Mouse (Mus musculus) liver, embryonic 11.5 days (tissue): ENCODE data around the gene Hcn3. TPM values are rescaled to one million over a fixed set of nuclear protein-coding genes. Genes with fewer than 3 reads are reported as not detected.

Experiments
- ATAC-seq: fragments of 200-750 bp; cut with Nextera tagmentation; replicated peaks from 2 replicates; pipeline ENCODE4 v1.8.0; 2017; ENCODE audit warnings: moderate number of reproducible peaks, mild to moderate bottlenecking, moderate TSS enrichment, moderate library complexity; ENCODE audit not compliant: low FRiP score
- DNase-seq: peaks from one replicate; pipeline ENCODE4 v3.0.0-alpha.2; 2017; ENCODE audit warnings: low spot score
- H3K27ac ChIP-seq: fragments of 300-500 bp; sonication (generic); 2 replicates; pipeline ENCODE4 v1.5.1; 2014; ENCODE audit warnings: mild to moderate bottlenecking, low read depth, low read length, control low read depth
- H3K27me3 ChIP-seq: fragments of 300-500 bp; sonication (generic); replicated peaks from 2 replicates; pipeline ENCODE4 v1.6.1; 2014; ENCODE audit warnings: low read length, mixed read lengths; ENCODE audit not compliant: control insufficient read depth, insufficient read depth
- H3K36me3 ChIP-seq: fragments of 300-500 bp; sonication (generic); 2 replicates; pipeline ENCODE4 v1.6.1; 2014; ENCODE audit warnings: mild to moderate bottlenecking, low read length, moderate library complexity, mixed read lengths; ENCODE audit not compliant: control insufficient read depth, insufficient read depth
- H3K4me1 ChIP-seq: fragments of 300-500 bp; sonication (generic); replicated peaks from 2 replicates; pipeline ENCODE4 v1.6.1; 2014; ENCODE audit warnings: low read length, mixed read lengths; ENCODE audit not compliant: control insufficient read depth, insufficient read depth
- H3K4me2 ChIP-seq: fragments of 300-500 bp; sonication (generic); 2 replicates; pipeline ENCODE4 v1.6.1; 2014; ENCODE audit warnings: mild to moderate bottlenecking, control low read depth, moderate library complexity
- H3K4me3 ChIP-seq: fragments of 300-500 bp; sonication (generic); 2 replicates; pipeline ENCODE4 v1.5.1; 2014; ENCODE audit warnings: low read depth, low read length, control low read depth
- H3K9ac ChIP-seq: fragments of 300-500 bp; sonication (generic); 2 replicates; pipeline ENCODE4 v1.6.1; 2014; ENCODE audit warnings: low read depth, low read length, control low read depth
- H3K9me3 ChIP-seq: fragments of 300-500 bp; sonication (generic); 2 replicates; pipeline ENCODE4 v1.6.1; 2016; ENCODE audit warnings: low read length, inconsistent platforms, mixed read lengths; ENCODE audit not compliant: control insufficient read depth
- whole genome bisulfite sequencing: fragments of 180-500 bp; shearing (Covaris S2); extraction: QIAGEN DNeasy Blood & Tissue Kit; methylation state at CpG from one replicate; pipeline ENCODE4 v1.1.7; 2014; 5-methylcytosine and 5-hydroxymethylcytosine counted together
- polyA plus RNA-seq: library from polyadenylated mRNA; unstranded; fragments of >200 nt; fragmentation: Nextera tagmentation; extraction: Ambion mirVana; gene quantifications from 2 replicates; pipeline ENCODE4 v1.2.1, GENCODE M21; 2014

The Hcn3 gene
- polyA plus RNA-seq, 1 experiment from 2014 or later = 1.6 TPM

- H3K4me1 ChIP-seq = peaks cover 9% of the 10 kb centered on the region; the same call in 1 of the 2 replicates
- H3K4me2 ChIP-seq = no peak overlapping the region
- no peak overlapping the region for H3K27ac ChIP-seq
- no peak for DNase-seq
- H3K9me3 ChIP-seq = no peaks in the 10 kb centered on the region
- ATAC-seq = no peak
- H3K9ac ChIP-seq = no peak overlapping the region
- no peaks in the 10 kb centered on the region for H3K27me3 ChIP-seq
- no peak overlapping the region for H3K4me3 ChIP-seq
- no peaks in the 10 kb centered on the region for H3K36me3 ChIP-seq
- WGBS = 86% methylated on average over 3 of the region's 3 CpGs
These were observed 34.0 kb downstream of the Hcn3 start for GRCm38 (mm10) chr3:89125981-89126380.

DNA sequence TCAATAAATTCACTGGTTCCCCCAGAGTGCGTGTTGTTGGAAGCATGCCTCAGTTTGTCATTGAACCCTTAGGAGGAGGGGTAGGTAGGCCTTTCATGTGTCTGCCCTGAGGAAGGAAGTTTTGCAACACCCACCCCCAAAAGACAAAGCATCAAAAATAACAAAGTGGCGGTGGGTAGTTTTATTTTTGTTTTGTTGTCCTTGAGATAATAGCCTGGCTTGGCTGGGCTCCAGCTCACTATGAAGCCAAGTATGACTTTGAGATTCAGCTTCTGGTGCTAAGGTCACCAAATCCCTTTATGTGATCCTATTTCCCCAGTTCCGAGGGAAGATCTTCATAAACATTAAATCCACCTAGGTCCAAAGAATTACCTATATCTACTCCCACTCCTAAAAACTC is 35.8 kb downstream of the Hcn3 start:
- Histone ChIP-seq H3K9me3 (no peaks in the 10 kb centered on the region), H3K4me3 (no peak overlapping the region), H3K27me3 (no peaks in the 10 kb centered on the region), H3K9ac (no peak overlapping the region), H3K27ac (no peak overlapping the region), H3K36me3 (no peaks in the 10 kb centered on the region), H3K4me1 (peaks cover 9% of the 10 kb centered on the region; the same call in 1 of the 2 replicates), H3K4me2 (no peak overlapping the region)
- ATAC-seq (no peak), DNase-seq (no peak)
- WGBS = 77% methylated on average over 3 of the region's 3 CpGs

GRCm38 (mm10) chr3:89123313-89123712 is 36.7 kb downstream of the Hcn3 start:
- H3K9me3 ChIP-seq = no peaks in the 10 kb centered on the region
- DNase-seq (no peak), ATAC-seq (no peak)
- H3K27me3 ChIP-seq = no peaks in the 10 kb centered on the region
- no peak overlapping the region for H3K4me2 ChIP-seq
- H3K9ac ChIP-seq = no peak overlapping the region
- no peak overlapping the region for H3K27ac ChIP-seq
- H3K4me3 ChIP-seq = no peak overlapping the region
- whole genome bisulfite sequencing = 69% methylated on average over 2 of the region's 2 CpGs
- H3K36me3 ChIP-seq = no peaks in the 10 kb centered on the region
- H3K4me1 ChIP-seq = peaks cover 3% of the 10 kb centered on the region; the same call in 1 of the 2 replicates

GRCm38 (mm10) chr3:89115522-89115921 is 44.5 kb downstream of the Hcn3 start:
- ATAC-seq = peak; percentile 86
- no peaks in the 10 kb centered on the region for H3K9me3 ChIP-seq
- H3K4me2 ChIP-seq = peak overlapping the region; percentile 16; the same call in 1 of the 2 replicates
- DNase-seq = no peak
- no peaks in the 10 kb centered on the region for H3K36me3 ChIP-seq
- H3K9ac ChIP-seq = no peak overlapping the region
- 18% methylated on average over 2 of the region's 2 CpGs for WGBS
- no peak overlapping the region for H3K27ac ChIP-seq
- no peaks in the 10 kb centered on the region for H3K27me3 ChIP-seq
- H3K4me1 ChIP-seq = 0 out of 2 replicates have a peak, but pooled peaks cover 3% of the 10 kb centered on the region
- H3K4me3 ChIP-seq = no peak overlapping the region

GRCm38 (mm10) chr3:89113058-89113457 is 46.9 kb downstream of the Hcn3 start:
- Histone ChIP-seq H3K27me3 (no peaks in the 10 kb centered on the region), H3K4me2 (no peak overlapping the region), H3K4me1 (0 out of 2 replicates have a peak, but pooled peaks cover 3% of the 10 kb centered on the region), H3K9ac (no peak overlapping the region), H3K9me3 (no peaks in the 10 kb centered on the region), H3K27ac (no peak overlapping the region), H3K36me3 (no peaks in the 10 kb centered on the region), H3K4me3 (no peak overlapping the region)
- ATAC-seq = no peak
- WGBS = 82% methylated on average over 4 of the region's 4 CpGs
- DNase-seq = no peak

DNA sequence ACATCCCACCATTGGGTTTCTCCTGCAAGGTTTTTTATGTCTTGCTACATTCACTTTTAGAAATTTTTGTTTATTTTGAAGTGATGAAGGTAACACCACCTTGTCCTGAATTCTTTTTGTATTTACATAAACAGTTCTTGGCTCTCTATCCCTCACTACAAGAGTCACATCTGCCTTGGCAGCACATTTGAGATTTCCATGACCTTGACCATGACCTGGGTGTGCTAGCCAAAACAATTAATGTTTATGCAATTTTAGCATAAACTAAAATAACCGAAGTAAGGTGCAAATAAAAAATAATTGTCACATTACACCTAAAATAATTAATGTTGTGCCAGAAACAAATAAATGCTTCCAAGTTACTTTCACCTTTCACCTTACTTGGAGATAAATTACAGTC is 51.9 kb downstream of the Hcn3 start:
- 0 out of 2 replicates have a peak, but pooled peaks cover 2% of the 10 kb centered on the region for H3K4me1 ChIP-seq
- DNase-seq (no peak), ATAC-seq (no peak)
- no peak overlapping the region for H3K4me3 ChIP-seq
- no peak overlapping the region for H3K4me2 ChIP-seq
- H3K27me3 ChIP-seq = no peaks in the 10 kb centered on the region
- H3K9ac ChIP-seq = no peak overlapping the region
- no peaks in the 10 kb centered on the region for H3K9me3 ChIP-seq
- WGBS = 65% methylated on average over 1 of the region's 1 CpGs
- H3K27ac ChIP-seq = no peak overlapping the region
- H3K36me3 ChIP-seq = no peaks in the 10 kb centered on the region

DNA sequence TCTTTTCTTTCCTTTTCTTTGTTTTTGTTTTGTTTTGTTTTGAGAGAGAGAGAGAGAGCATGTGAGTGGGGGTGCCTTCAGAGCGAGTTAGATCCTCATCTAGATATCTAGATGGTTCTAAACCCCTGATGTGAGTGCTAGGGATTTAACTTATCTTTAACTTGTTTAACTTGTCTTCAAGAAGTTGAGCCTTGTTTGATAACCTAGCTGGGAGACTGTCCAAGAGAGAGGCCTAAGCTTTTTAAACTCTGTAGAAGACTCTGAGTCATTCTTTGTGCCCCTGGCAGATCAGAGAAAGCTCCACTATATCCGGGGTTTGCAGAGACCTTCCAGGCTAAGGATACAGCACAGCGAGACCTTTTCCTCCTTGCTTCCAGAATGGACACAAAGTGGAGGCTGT is 52.5 kb downstream of the Hcn3 start:
- Histone ChIP-seq H3K4me2 (no peak overlapping the region), H3K4me3 (no peak overlapping the region), H3K27me3 (no peaks in the 10 kb centered on the region), H3K36me3 (no peaks in the 10 kb centered on the region), H3K4me1 (peaks cover 5% of the 10 kb centered on the region; the same call in 1 of the 2 replicates), H3K27ac (no peak overlapping the region), H3K9ac (no peak overlapping the region), H3K9me3 (no peaks in the 10 kb centered on the region)
- 56% methylated on average over 3 of the region's 3 CpGs for WGBS
- no peak for ATAC-seq
- no peak for DNase-seq

- no peaks in the 10 kb centered on the region for H3K27me3 ChIP-seq
- ATAC-seq (no peak), DNase-seq (no peak)
- H3K4me2 ChIP-seq = no peak overlapping the region
- no peak overlapping the region for H3K27ac ChIP-seq
- H3K4me1 ChIP-seq = peaks cover 9% of the 10 kb centered on the region; the same call in 1 of the 2 replicates
- H3K4me3 ChIP-seq = no peak overlapping the region
- H3K9ac ChIP-seq = no peak overlapping the region
- H3K9me3 ChIP-seq = no peaks in the 10 kb centered on the region
- no peaks in the 10 kb centered on the region for H3K36me3 ChIP-seq
These were observed 53.1 kb downstream of the Hcn3 start for GRCm38 (mm10) chr3:89106881-89107280.

DNA sequence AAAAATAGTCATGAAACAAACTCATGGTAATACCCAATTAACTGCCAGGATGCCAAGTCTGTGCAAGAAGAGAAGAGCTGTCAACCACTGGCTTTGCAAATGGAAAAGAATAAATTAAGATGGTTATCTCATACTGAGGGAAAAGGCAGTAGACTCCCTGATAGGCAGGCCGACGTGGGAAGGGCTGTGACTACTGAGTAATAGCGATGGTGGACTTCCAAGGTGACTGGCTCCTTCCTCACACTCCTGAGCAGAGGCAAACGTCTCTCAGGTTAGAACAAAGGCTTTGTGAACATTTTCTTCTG is 56.8 kb downstream of the Hcn3 start:
- Histone ChIP-seq H3K4me1 (peaks cover 18% of the 10 kb centered on the region), H3K9me3 (no peaks in the 10 kb centered on the region), H3K27ac (peak overlapping the region; percentile 78), H3K4me2 (no peak overlapping the region), H3K36me3 (peaks cover 10% of the 10 kb centered on the region; the same call in 1 of the 2 replicates), H3K9ac (no peak overlapping the region), H3K4me3 (no peak overlapping the region), H3K27me3 (no peaks in the 10 kb centered on the region)
- no peak for ATAC-seq
- 64% methylated on average over 4 of the region's 4 CpGs for WGBS
- no peak for DNase-seq
